Mouse (Mus musculus) MEL (cell line): ENCODE measurements at regions not wholly inside any gene's neighbourhood (a gene's known extent, or its start where the extent isn't known, plus 50 kb on each side); places are given as distances from the start of the nearest gene placed in this dataset.

Experiments
- DNase-seq: peaks from one replicate; pipeline ENCODE4 v3.0.0; 2011; ENCODE audit warnings: low read depth, low spot score
- H3K27ac ChIP-seq: 2 replicates; pipeline ENCODE4 v1.5.1; 2012; ENCODE audit warnings: low read depth, mild to moderate bottlenecking, control low read depth, low read length, moderate library complexity; ENCODE audit not compliant: control insufficient read depth
- H3K27me3 ChIP-seq, 2 experiments: fragments of 150-350 bp in 1 of 2; sonication (generic) in 1 of 2; 2 replicates each; pipeline ENCODE4 v1.6.1; 2012; ENCODE audit warnings: low read length in 2 of 2, mild to moderate bottlenecking in 2 of 2, improper control_type of control experiment in 1 of 2, moderate library complexity in 1 of 2; ENCODE audit not compliant: insufficient read depth in 2 of 2, control insufficient read depth in 1 of 2
- H3K36me3 ChIP-seq, 2 experiments: 2 replicates each; pipeline ENCODE4 v1.6.1; 2012 to 2014; ENCODE audit warnings: low read length in 2 of 2, improper control_type of control experiment in 1 of 2, inconsistent platforms in 1 of 2, mild to moderate bottlenecking in 1 of 2; ENCODE audit not compliant: insufficient read depth in 2 of 2, control insufficient read depth in 1 of 2
- H3K4me1 ChIP-seq, 2 experiments: fragments of 150-350 bp in 1 of 2; sonication (generic) in 1 of 2; 2 replicates each; pipeline ENCODE4 v1.6.1; 2012; ENCODE audit warnings: low read length in 2 of 2, improper control_type of control experiment in 1 of 2, mild to moderate bottlenecking in 1 of 2; ENCODE audit not compliant: insufficient read depth in 2 of 2, control insufficient read depth in 1 of 2
- H3K4me3 ChIP-seq, 2 experiments: fragments of 150-350 bp in 1 of 2; sonication (generic) in 1 of 2; 2 replicates each; pipeline ENCODE4 v1.5.1; 2012; ENCODE audit warnings: low read depth in 2 of 2, low read length in 2 of 2, mild to moderate bottlenecking in 2 of 2, moderate library complexity in 2 of 2, control low read depth in 1 of 2, improper control_type of control experiment in 1 of 2; ENCODE audit not compliant: control insufficient read depth in 1 of 2, insufficient read depth in 1 of 2
- H3K79me2 ChIP-seq: 2 replicates; pipeline ENCODE4 v1.6.1; 2012; ENCODE audit warnings: mild to moderate bottlenecking, low read length, moderate library complexity; ENCODE audit not compliant: control insufficient read depth, poor library complexity, insufficient read depth
- H3K9ac ChIP-seq: 2 replicates; pipeline ENCODE4 v1.6.1; 2012; ENCODE audit warnings: low read depth, mild to moderate bottlenecking, control low read depth, low read length, moderate library complexity; ENCODE audit not compliant: control insufficient read depth, poor library complexity, severe bottlenecking
- H3K9me3 ChIP-seq: fragments of 150-350 bp; sonication (generic); replicated peaks from 2 replicates; pipeline ENCODE4 v1.6.1; 2012; ENCODE audit warnings: mild to moderate bottlenecking, low read length, improper control_type of control experiment, moderate library complexity; ENCODE audit not compliant: insufficient read depth
- CHD1 ChIP-seq: IDR thresholded peaks from 2 replicates; pipeline ENCODE4 v1.6.1; 2012; ENCODE audit warnings: low read depth, mild to moderate bottlenecking, inconsistent platforms, low read length, improper control_type of control experiment
- CHD2 ChIP-seq: IDR thresholded peaks from 2 replicates; pipeline ENCODE4 v1.6.1; 2011; ENCODE audit warnings: low read length, improper control_type of control experiment
- CTCF ChIP-seq, 3 experiments: IDR thresholded peaks in 2 of 3; conservative IDR thresholded peaks in 1 of 3; 2 replicates each; pipeline ENCODE4 v1.5.1; 2011 to 2012; ENCODE audit warnings: low read length in 3 of 3, low read depth in 2 of 3, mild to moderate bottlenecking in 2 of 3, improper control_type of control experiment in 1 of 3, inconsistent platforms in 1 of 3, mixed read lengths in 1 of 3, moderate library complexity in 1 of 3; ENCODE audit not compliant: control insufficient read depth in 1 of 3, insufficient read depth in 1 of 3, poor library complexity in 1 of 3, severe bottlenecking in 1 of 3
- E2F4 ChIP-seq: IDR thresholded peaks from 2 replicates; pipeline ENCODE4 v1.6.1; 2011; ENCODE audit warnings: low read depth, low read length, improper control_type of control experiment, borderline replicate concordance
- ELF1 ChIP-seq: IDR thresholded peaks from 2 replicates; pipeline ENCODE4 v1.6.1; 2014; ENCODE audit warnings: low read depth, mild to moderate bottlenecking, inconsistent platforms, low read length, improper control_type of control experiment, moderate library complexity
- EP300 ChIP-seq, 2 experiments: IDR thresholded peaks; 2 replicates each; pipeline ENCODE4 v1.6.1; 2011; ENCODE audit warnings: improper control_type of control experiment in 2 of 2, low read length in 2 of 2, low read depth in 1 of 2, mild to moderate bottlenecking in 1 of 2
- ETS1 ChIP-seq: IDR thresholded peaks from 2 replicates; pipeline ENCODE4 v1.6.1; 2012; ENCODE audit warnings: low read depth, mild to moderate bottlenecking, inconsistent platforms, low read length, improper control_type of control experiment, moderate library complexity
- GATA1 ChIP-seq: IDR thresholded peaks from 2 replicates; pipeline ENCODE4 v1.6.1; 2011; ENCODE audit warnings: low read depth, low read length, improper control_type of control experiment
- HCFC1 ChIP-seq: IDR thresholded peaks from 2 replicates; pipeline ENCODE4 v1.6.1; 2012; ENCODE audit warnings: low read depth, mild to moderate bottlenecking, inconsistent platforms, low read length, improper control_type of control experiment, moderate library complexity
- JUND ChIP-seq: IDR thresholded peaks from 2 replicates; pipeline ENCODE4 v1.6.1; 2011; ENCODE audit warnings: low read depth, mild to moderate bottlenecking, improper control_type of control experiment, low read length
- MAFK ChIP-seq: IDR thresholded peaks from 2 replicates; pipeline ENCODE4 v1.6.1; 2011; ENCODE audit warnings: low read depth, mild to moderate bottlenecking, low read length, improper control_type of control experiment, borderline replicate concordance
- MAX ChIP-seq: IDR thresholded peaks from 2 replicates; pipeline ENCODE4 v1.6.1; 2011; ENCODE audit warnings: low read length, improper control_type of control experiment
- MAZ ChIP-seq: IDR thresholded peaks from 2 replicates; pipeline ENCODE4 v1.6.1; 2012; ENCODE audit warnings: low read depth, mild to moderate bottlenecking, inconsistent platforms, low read length, improper control_type of control experiment
- MXI1 ChIP-seq: IDR thresholded peaks from 2 replicates; pipeline ENCODE4 v1.6.1; 2011; ENCODE audit warnings: mild to moderate bottlenecking, low read depth, low read length, improper control_type of control experiment
- MYB ChIP-seq: IDR thresholded peaks from 2 replicates; pipeline ENCODE4 v1.6.1; 2011; ENCODE audit warnings: mild to moderate bottlenecking, low read depth, low read length, improper control_type of control experiment
- MYC ChIP-seq: IDR thresholded peaks from 2 replicates; pipeline ENCODE4 v1.6.1; 2011; ENCODE audit warnings: low read depth, mild to moderate bottlenecking, low read length, improper control_type of control experiment, moderate library complexity
- NRF1 ChIP-seq: IDR thresholded peaks from 2 replicates; pipeline ENCODE4 v1.6.1; 2014; ENCODE audit warnings: low read depth, mild to moderate bottlenecking, inconsistent platforms, low read length, improper control_type of control experiment, moderate library complexity; ENCODE audit not compliant: poor library complexity, insufficient read depth, severe bottlenecking
- POLR2A ChIP-seq, 2 experiments: IDR thresholded peaks; 2 replicates each; pipeline ENCODE4 v1.6.1; 2011 to 2012; ENCODE audit warnings: low read length in 2 of 2, mild to moderate bottlenecking in 2 of 2, control low read depth in 1 of 2, improper control_type of control experiment in 1 of 2, low read depth in 1 of 2, moderate library complexity in 1 of 2; ENCODE audit not compliant: control insufficient read depth in 1 of 2, insufficient read depth in 1 of 2, poor library complexity in 1 of 2
- RCOR1 ChIP-seq: IDR thresholded peaks from 2 replicates; pipeline ENCODE4 v1.6.1; 2012; ENCODE audit warnings: low read depth, mild to moderate bottlenecking, inconsistent platforms, low read length, improper control_type of control experiment
- SIN3A ChIP-seq: IDR thresholded peaks from 2 replicates; pipeline ENCODE4 v1.6.1; 2012; ENCODE audit warnings: low read length, improper control_type of control experiment, inconsistent platforms
- TAL1 ChIP-seq: IDR thresholded peaks from 2 replicates; pipeline ENCODE4 v1.6.1; 2012; ENCODE audit warnings: mild to moderate bottlenecking, inconsistent platforms, low read length, moderate library complexity, mixed read lengths
- TCF12 ChIP-seq: IDR thresholded peaks from 2 replicates; pipeline ENCODE4 v1.6.1; 2014; ENCODE audit warnings: low read depth, mild to moderate bottlenecking, inconsistent platforms, low read length, improper control_type of control experiment, moderate library complexity
- ZMIZ1 ChIP-seq: IDR thresholded peaks from 2 replicates; pipeline ENCODE4 v1.6.1; 2012; ENCODE audit warnings: low read depth, mild to moderate bottlenecking, inconsistent platforms, low read length, improper control_type of control experiment, moderate library complexity
- ZNF384 ChIP-seq: IDR thresholded peaks from 2 replicates; pipeline ENCODE4 v1.6.1; 2012; ENCODE audit warnings: low read depth, mild to moderate bottlenecking, inconsistent platforms, low read length, improper control_type of control experiment

DNA sequence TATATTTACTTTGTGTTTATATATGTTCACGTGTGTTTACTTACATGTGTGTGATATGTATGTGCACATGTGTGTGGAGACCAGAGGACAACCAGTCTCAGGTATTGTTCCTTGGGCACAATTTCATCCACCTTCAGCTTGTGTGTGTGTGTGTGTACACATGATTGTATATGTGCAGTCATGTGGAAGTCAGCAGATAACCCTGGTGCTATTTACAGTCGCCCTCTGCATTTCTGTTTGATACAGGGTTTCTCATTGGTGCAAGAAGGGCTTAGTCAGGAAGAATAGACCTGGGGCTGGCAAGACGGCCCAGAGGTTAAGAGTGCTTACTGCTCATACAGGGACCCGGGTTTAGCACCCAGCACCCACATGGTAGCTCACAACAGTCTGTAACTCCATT, 88.5 kb upstream of the Pgrmc2 start:
- DNase-seq = peak; percentile 56
- no peak overlapping the region for H3K27ac ChIP-seq
- peak; percentile 23 to 31; a peak in 2 of 4 replicates for TF ChIP-seq EP300 (IDR thresholded peaks at IDR 0.05; ENCODE audit: low read depth in 1 of 2, low read length in 2 of 2)
- TF ChIP-seq TAL1 = 0 out of 2 replicates have a peak, but pooled peaks have one; percentile 28
- no peak for TF ChIP-seq HCFC1
- no peak for TF ChIP-seq CHD1
- no peak for TF ChIP-seq E2F4
- TF ChIP-seq ZNF384 = no peak
- peak; percentile 34; the same call in 1 of the 2 replicates for TF ChIP-seq GATA1
- no peak for TF ChIP-seq ZMIZ1
- H3K79me2 ChIP-seq = no peaks in the 10 kb centered on the region
- H3K4me3 ChIP-seq = no peak overlapping the region
- H3K36me3 ChIP-seq = peaks cover 0 to 23% of the 10 kb centered on the region in 2 experiments; a peak in 2 of 4 replicates
- H3K9me3 ChIP-seq = no peaks in the 10 kb centered on the region
- H3K9ac ChIP-seq = no peak overlapping the region
- peaks cover 11 to 21% of the 10 kb centered on the region in 2 experiments for H3K4me1 ChIP-seq
- no peaks in the 10 kb centered on the region for H3K27me3 ChIP-seq

DNA sequence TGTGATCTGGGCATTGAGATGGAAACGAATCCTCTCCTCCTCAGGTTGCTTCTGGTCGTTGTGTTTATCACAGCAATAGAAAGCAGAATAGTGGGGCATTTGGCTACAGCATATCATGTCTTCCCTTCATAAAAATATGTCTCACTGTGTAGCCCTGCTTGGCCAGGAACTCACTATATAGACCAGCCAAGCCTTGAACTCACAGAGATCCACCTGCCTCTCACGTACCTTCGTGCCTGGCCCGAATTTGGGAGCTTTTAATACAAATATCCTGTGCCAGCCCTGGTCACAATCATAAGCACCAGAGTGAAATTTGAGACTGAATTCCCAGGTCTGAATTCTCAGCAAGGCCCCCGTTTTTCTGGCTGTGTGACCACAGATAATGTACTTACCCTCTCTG, 87.7 kb upstream of the Pgrmc2 start:
- DNase-seq = no peak
- H3K4me1 ChIP-seq = peaks cover 11 to 21% of the 10 kb centered on the region in 2 experiments
- H3K36me3 ChIP-seq = peaks cover 0 to 23% of the 10 kb centered on the region in 2 experiments; a peak in 2 of 4 replicates
- 0 out of 2 replicates have a peak overlapping the region, but pooled peaks have one; percentile 14 for H3K27ac ChIP-seq
- H3K4me3 ChIP-seq = no peak overlapping the region
- no peaks in the 10 kb centered on the region for H3K79me2 ChIP-seq
- H3K9me3 ChIP-seq = no peaks in the 10 kb centered on the region
- no peak overlapping the region for H3K9ac ChIP-seq
- H3K27me3 ChIP-seq = no peaks in the 10 kb centered on the region
- TF ChIP-seq NRF1 (no peak), ETS1 (no peak), CHD2 (no peak), TAL1 (no peak), MYB (no peak), SIN3A (no peak), MAFK (no peak)

DNA sequence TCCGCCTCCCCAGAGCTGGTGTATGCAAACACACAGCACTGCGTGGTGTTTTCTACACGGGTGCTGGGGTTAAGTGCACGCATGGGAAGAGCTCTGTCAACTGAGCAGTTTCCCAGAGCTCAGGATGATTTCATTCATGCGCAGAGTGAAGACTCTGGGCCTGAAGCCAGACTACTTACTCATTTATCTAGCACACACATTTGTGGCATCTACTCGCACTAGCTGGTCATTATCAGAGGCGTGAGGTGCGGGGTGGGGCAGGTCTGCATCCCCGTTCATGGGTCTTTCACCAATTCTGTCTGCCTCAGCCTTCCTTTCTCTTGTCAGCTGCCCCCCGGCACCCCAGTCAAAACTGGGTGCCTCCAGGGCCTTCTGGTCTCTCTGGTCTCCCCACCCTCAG, 86.6 kb upstream of the Pgrmc2 start:
- peak overlapping the region; percentile 76 for H3K27ac ChIP-seq
- no peaks in the 10 kb centered on the region for H3K9me3 ChIP-seq
- no peaks in the 10 kb centered on the region for H3K79me2 ChIP-seq
- H3K9ac ChIP-seq = peak overlapping the region; percentile 37
- peaks cover 11 to 29% of the 10 kb centered on the region in 2 experiments for H3K4me1 ChIP-seq
- H3K4me3 ChIP-seq = peak overlapping the region; percentile 1 to 14; a peak in 2 of 4 replicates
- DNase-seq = peak; percentile 91
- H3K27me3 ChIP-seq = no peaks in the 10 kb centered on the region
- H3K36me3 ChIP-seq = peaks cover 0 to 28% of the 10 kb centered on the region in 2 experiments; a peak in 2 of 4 replicates
- TF ChIP-seq TAL1 (peak; percentile 78), MYB (0 out of 2 replicates have a peak, but pooled peaks have one; percentile 31), SIN3A (peak; percentile 79), RCOR1 (peak; percentile 71; the same call in 1 of the 2 replicates), MYC (peak; percentile 63; the same call in 1 of the 2 replicates), EP300 (IDR thresholded peaks at IDR 0.05; ENCODE audit: low read depth in 1 of 2, low read length in 2 of 2) (peak; percentile 90 to 95), ETS1 (peak; percentile 88), MAX (peak; percentile 53), ELF1 (no peak), MXI1 (peak; percentile 54; the same call in 1 of the 2 replicates), MAZ (peak; percentile 81; the same call in 1 of the 2 replicates), NRF1 (peak; percentile 59; the same call in 1 of the 2 replicates), JUND (0 out of 2 replicates have a peak, but pooled peaks have one; percentile 50), MAFK (no peak), TCF12 (peak; percentile 90), CTCF (IDR thresholded peaks at IDR 0.05 in 2 of 3, conservative IDR thresholded peaks at IDR 0.05 in 1 of 3; ENCODE audit: control insufficient read depth in 1 of 3, insufficient read depth in 1 of 3, low read depth in 2 of 3, low read length in 3 of 3, poor library complexity in 1 of 3, severe bottlenecking in 1 of 3) (no peak), POLR2A (IDR thresholded peaks at IDR 0.05; ENCODE audit: control insufficient read depth in 1 of 2, insufficient read depth in 1 of 2, low read depth in 1 of 2, low read length in 2 of 2, poor library complexity in 1 of 2) (no peak)
